Mouse (Mus musculus) kidney, postnatal 25 days (tissue): ENCODE measurements around the gene Sirt3.
A peak's percentile ranks its signal among the peaks of the same experiment; 100 is the strongest.

Experiments used
- DNase-seq, 2 experiments: peaks; one replicate each; pipeline ENCODE4 v3.0.0; 2021; ENCODE audit warnings: mixed read lengths in 2 of 2

Gene Sirt3

DNA sequence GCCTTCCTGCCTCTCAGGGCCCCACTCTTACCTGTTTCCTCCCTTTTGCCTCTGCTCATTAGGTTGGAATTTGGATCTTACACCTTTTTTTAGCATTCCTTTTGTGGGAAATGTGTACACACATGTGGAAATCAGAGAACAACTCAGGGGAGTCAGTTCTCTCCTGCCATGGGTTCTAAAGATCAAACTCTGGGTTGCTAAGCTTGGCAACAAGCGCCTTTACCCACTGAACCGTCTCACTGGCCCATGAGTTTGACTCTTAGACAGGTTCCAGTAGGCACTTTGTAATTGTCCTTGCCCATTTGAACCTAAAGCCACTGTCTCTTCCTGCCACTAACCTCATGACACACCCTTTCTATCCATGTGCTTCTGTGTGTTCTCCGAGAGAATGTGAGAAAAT, 12.5 kb upstream of the Sirt3 start:
- DNase-seq: no peak

DNA sequence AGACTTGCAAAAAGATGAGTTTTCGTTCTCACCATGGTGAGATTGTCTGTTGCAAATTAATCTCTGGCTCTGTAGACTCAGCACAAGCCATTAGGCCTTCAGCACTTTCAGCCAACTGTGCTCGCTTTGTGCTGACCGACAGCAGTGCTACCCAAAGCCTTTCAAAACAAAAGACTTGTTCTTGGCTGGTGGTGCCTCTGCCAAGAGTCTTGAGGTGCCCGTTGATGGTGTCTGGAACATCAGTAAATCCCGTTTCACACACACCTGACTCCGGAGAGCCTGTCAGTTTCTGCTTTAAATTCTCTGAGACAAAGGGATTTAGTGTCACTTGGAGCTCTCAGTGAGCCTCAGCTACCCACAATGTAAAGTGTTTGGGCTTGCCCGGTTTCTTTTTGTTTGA, 11.9 kb upstream of the Sirt3 start:
- peak in 1 of 2 experiments; percentile 8 for DNase-seq

GRCm38 (mm10) chr7:140890636-140891035, 8.5 kb upstream of the Sirt3 start:
- peak in 1 of 2 experiments; percentile 26 for DNase-seq

DNA sequence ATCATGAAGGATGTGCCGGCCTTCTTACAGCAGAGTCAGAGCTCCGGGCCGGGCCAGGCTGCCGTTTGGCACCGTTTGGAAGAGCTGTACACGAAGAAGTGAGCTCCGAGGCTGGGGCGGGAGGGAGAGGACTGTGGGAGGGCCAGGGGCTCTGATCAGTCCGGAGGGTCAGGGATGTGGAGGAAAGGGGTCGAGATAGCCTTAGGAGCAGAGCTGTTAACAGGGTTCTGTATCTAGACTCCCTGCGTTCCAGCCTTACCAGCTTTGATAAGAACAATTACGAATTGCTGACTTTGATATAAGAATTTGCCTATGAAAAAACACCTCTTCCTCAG, 327 bp upstream of the Sirt3 start:
- no peak for DNase-seq

- peak; percentile 30 to 72 for DNase-seq
These were observed 1.1 kb downstream of the Sirt3 start for GRCm38 (mm10) chr7:140880865-140881515.

GRCm38 (mm10) chr7:140880419-140880818, 1.7 kb downstream of the Sirt3 start:
- peak; percentile 66 to 78 for DNase-seq

DNA sequence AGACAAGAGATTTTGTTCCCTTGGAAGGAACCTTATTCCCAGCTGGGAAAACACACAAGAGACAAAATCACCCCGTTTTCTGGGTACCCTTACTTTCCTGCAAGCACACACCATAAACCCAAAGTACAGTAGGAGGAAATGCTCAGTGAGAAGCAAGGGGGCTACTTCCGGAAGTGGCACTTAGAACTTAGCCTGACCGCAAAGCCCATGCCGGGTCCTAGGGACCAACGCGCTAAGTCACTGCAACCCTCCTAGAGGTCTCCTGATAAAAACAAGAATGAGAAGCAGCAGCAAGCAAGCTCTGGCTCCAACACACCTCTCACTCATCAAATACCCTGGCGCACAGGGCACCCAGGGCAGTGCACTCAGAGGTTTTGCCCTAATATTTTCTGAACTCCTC, 2.8 kb downstream of the Sirt3 start:
- peak in 1 of 2 experiments; percentile 16 for DNase-seq

DNA sequence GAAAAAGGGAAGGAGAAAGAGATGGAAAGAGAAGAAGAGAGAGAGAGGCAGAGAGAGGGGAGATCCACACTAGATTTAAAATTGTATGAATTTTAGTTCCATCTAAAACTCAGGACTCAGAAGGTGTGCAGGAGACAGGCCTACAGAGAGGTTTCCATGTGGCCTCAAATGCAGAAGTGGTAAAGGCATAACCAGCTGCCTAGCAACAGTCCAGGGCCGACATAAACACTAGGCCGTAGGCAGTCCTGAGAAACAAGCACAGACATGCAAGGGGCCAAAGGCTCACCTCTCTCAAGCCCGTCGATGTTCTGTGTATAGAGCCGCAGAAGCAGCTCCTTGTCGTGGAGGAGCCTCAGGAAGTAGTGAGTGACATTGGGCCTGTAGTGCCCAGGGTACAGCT, 4.7 kb downstream of the Sirt3 start:
- DNase-seq: peak in 1 of 2 experiments; percentile 28

GRCm38 (mm10) chr7:140874224-140874623, 7.9 kb downstream of the Sirt3 start:
- peak in 1 of 2 experiments; percentile 13 for DNase-seq

- peak in 1 of 2 experiments; percentile 29 for DNase-seq
These were observed 17.3 kb downstream of the Sirt3 start for GRCm38 (mm10) chr7:140864761-140865160.

- DNase-seq: peak in 1 of 2 experiments; percentile 38
These were observed 21.4 kb downstream of the Sirt3 start for GRCm38 (mm10) chr7:140860728-140861127.

- no peak for DNase-seq
These were observed 22.1 kb downstream of the Sirt3 start for GRCm38 (mm10) chr7:140859997-140860396.

GRCm38 (mm10) chr7:140858746-140859145, 23.4 kb downstream of the Sirt3 start:
- DNase-seq: no peak

DNA sequence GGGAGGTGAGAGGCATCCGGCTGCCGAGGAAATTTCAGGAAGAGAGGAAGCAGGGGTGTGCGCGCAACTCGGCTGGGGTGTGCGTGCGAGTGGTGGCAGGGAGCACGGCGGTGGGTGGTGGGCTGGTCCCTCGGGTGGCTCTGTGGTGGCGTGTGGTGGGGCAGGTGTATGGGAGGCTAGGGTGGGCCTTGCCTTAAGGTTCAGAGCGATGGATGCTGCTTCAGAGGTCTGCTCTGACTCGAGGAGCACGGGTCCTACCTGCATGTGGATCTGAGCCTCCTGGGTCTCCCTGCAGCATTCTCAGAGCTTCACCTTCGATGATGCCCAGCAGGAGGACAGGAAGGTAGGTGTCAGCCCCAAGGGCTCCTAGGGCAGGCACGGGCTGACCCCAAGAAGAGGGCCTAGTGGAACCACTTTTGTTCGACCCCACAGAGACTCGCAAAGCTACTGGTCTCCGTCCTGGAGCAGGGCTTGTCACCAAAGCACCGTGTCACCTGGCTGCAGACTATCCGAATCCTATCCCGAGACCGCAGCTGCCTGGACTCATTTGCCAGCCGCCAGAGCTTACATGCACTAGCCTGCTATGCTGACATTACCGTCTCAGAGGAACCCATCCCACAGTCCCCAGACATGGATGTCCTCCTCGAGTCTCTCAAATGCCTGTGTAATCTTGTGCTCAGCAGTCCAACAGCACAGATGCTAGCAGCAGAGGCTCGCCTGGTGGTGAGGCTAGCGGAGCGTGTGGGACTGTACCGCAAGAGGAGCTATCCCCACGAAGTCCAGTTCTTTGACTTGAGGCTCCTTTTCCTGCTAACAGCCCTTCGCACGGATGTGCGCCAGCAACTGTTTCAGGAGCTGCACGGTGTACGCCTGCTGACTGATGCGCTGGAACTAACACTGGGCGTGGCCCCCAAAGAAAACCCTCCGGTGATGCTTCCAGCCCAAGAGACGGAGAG, 24.3 kb downstream of the Sirt3 start, which contains the start of gene Bet1l:
Gene Bet1l, minus strand, starts transcription at position 28 of the 956 bp plus-strand sequence.
- peak in 1 of 2 experiments; percentile 33 for DNase-seq

DNA sequence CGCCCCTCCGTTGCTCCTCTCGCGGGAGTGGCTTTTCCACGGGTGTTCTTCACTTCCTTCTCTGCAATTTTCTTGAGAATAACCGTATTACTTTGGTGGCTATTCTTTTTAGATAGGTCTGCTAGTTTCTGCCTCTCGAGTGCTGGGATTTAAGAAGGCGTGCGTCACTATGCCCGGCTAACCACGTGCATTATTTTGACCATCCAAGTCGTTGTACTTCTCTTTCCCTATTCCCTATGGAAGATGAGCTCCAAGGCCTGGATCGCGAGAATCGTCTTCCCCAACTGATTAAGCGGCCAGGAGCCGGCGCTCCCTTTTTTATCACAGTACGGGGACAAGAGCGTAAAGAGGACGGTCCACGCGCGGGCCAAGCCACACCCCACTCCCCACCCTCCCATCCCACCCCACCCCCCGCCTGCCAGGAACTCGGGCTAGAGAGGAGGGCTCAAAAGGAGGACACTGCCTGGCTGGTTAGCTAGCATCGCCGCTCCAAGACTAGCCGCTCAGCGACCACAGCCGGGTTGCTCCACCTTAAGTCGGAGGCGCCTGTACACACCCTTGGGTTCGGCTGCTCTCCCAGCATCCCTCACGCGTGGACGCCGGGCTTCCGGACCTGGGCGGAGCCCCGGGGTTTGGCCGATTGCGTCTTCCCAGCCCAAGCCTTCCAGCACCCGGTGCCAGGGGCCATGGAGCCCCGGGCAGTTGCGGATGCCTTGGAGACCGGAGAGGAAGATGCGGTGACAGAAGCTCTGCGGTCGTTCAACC, 25.1 kb downstream of the Sirt3 start, which contains the start of gene Ric8a:
Gene Ric8a, plus strand, starts transcription at position 173 of the 765 bp plus-strand sequence.
- DNase-seq: peak; percentile 88 to 96

GRCm38 (mm10) chr7:140855860-140856784, 26.0 kb downstream of the Sirt3 start, which contains the start of gene Gm45785:
Gm45785 (minus strand) TSS chr7:140856331.
- peak; percentile 90 to 95 for DNase-seq

DNA sequence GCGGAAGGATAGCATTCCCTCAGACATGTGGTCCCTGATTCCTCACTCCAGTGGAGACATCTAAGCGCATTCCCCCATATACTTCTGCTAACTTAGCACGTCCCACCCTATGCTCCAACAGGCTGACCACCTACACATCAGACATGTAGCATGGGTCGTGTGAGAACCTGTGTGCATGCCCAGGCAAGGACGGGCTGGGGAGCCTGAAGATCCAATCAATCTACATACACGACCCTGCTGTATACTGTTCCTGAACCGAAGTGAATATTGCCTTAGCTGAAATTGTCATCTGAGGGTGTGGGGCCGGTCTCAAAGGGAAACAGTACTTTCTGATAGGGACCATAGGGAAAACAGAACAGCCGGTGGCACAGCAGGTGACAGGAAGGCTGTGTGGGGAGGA, 26.9 kb downstream of the Sirt3 start:
- peak in 1 of 2 experiments; percentile 27 for DNase-seq

GRCm38 (mm10) chr7:140854483-140854882, 27.6 kb downstream of the Sirt3 start:
- DNase-seq: peak in 1 of 2 experiments; percentile 46

- DNase-seq: peak; percentile 37 to 86
These were observed 28.7 kb downstream of the Sirt3 start for GRCm38 (mm10) chr7:140853386-140853785.

- no peak for DNase-seq
These were observed 30.2 kb downstream of the Sirt3 start for GRCm38 (mm10) chr7:140851916-140852315.

DNA sequence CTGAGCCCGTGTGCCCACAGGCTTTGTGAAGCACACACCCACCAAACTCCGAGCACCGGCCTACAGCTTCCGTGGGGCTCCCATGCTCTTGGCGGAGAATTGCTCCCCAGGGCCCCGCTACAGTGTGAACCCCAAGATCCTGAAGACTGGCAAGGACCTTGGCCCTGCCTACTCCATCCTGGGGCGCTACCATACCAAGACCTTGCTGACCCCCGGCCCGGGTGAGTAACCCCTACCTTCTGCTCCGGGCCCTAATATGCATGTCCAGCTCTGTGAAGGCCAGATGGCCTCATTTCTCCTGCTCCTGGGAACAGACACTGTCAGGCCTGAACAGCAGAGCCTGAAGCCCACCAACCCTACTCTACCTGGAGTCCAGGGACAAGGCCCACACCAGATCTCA, 33.5 kb downstream of the Sirt3 start:
- DNase-seq: peak in 1 of 2 experiments; percentile 19
